Mouse (Mus musculus): Measurements from ENCODE around the gene Ssbp1. TPM values are rescaled to one million over a fixed set of nuclear protein-coding genes. Genes with fewer than 3 reads are reported as not detected.

Gene Ssbp1
- 45.3 and 46.4 TPM in 2 replicates for polyA plus RNA-seq (2012; rRNA removed)

DNA sequence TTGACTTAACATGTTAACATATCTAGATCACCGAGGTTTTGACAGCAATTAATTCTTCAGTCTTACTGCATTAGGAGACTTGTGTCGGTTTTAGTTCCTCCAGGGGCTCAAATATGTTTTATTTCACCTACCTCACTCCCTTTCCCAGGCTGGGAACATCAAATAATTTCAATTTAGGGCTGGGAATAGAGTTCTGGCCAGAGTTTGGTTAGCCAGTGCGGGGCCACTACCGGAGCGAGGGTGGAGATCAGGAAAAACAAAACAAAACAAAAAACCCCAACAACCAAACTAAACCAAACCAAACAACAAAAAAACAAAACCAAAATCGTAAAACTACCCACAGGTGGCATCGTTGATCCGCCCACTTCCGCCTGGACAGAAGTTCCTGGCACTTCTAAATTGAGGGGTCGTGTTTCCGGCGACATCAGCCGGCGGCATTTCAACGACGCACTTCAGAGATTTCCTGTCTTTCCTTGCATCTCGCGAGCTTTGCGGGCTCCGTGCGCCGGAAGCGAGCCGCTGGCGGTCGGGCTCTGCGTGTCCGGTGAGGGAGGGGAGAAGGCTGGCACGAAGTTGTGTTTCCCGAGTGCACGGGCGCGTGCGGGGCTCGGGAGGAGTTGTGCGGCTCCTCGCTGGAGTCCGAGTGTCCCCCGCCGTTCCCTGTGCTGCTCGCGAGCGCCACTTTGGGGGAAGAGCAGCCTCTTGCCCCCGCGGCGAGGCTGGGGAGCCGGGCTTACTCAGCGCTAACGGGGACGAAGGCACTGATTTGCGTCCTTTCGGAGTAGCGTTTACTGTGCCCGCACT lies at the start of gene Ssbp1:
Ssbp1 (plus strand) TSS at position 437 of the 804 bp plus-strand sequence.

DNA sequence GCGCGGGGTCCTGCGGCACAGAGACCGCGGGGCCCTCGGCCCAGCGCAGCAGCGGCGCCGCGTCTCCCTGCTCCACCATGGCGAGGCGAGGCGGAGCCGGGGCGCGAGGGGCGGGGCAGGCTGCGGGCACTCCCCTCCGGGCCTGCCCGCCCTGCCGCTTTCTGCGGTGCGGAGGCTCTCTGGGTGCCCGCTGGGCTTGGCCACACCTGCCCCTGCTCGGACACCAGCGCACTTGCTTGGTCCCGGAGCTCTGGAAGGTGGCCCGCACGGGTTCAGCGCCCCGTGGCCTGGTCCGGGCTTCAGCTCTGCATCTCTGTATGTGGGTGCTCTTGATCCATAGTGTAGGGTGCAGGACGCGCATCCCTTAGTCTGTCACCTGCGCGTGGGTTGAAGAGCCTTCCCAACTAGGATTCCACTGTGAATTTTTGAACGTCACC lies 35.1 kb upstream of the Ssbp1 start, which contains the start of gene E330009J07Rik:
E330009J07Rik (minus strand) TSS at position 89 of the 437 bp plus-strand sequence.

DNA sequence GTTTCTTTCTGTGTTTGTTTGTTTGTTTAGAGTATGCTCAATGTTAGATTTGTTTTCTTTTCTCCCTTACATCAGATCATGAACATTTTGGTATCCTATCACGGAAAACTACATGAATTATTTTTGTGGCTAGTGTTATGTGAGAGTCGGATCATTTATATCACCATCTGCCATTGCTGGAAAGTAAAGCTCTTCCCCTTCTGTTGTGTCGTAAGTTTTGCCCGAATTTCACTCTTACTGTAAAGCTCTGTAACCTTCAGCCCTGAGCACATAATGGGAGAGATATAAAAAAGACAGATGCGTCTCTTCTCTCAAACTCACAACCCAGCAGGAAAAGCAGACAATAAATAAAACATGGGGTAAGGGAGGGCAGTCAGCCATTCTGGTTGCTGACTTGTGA lies 32.2 kb upstream of the Ssbp1 start, which contains the start of gene Wee2:
Wee2 (plus strand) TSS at position 153 of the 400 bp plus-strand sequence.

GRCm38 (mm10) chr6:40490933-40491332 lies 19.8 kb downstream of the Ssbp1 start, which contains the start of gene Tas2r137:
TSS of gene Tas2r137 (plus strand) at chr6:40491233.

DNA sequence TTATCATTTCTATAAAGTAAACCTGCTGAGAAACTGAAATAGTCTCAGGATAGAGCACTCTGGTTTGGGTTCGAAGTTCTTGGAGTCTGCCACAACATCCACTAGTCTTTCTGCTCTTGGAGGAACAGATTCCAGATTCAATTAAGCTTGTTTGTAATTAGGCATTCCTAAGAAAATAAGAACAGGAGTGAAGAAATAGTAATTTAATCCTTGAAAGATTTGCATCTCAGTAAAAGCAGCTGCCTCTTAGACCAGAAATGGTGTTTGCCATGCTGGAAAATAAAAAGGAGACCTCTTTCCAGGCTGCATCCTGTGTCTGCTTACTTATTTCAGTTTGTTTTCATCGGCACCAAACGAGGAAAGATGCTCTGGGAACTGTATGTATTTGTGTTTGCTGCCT lies 22.1 kb downstream of the Ssbp1 start, which contains the start of gene Tas2r108:
Tas2r108 (plus strand) TSS at position 301 of the 400 bp plus-strand sequence.

GRCm38 (mm10) chr6:40519408-40519807 lies 48.3 kb downstream of the Ssbp1 start, which contains the start of gene Prss37:
TSS of gene Prss37 (minus strand) at chr6:40519508.

Other genes with a start within 250 kb of the Ssbp1 start
- gene Agk, start 146.2 kb upstream of the Ssbp1 start, polyA plus RNA-seq (2012; rRNA removed): 7.3 and 9.2 TPM in 2 replicates
- 0.68 and 0.75 TPM in 2 replicates for gene E330009J07Rik, start 35.2 kb upstream of the Ssbp1 start, polyA plus RNA-seq (2012; rRNA removed)
- not detected in 2 replicates for gene Wee2, start 32.3 kb upstream of the Ssbp1 start, polyA plus RNA-seq (2012; rRNA removed)
- not detected in 2 replicates for gene Tas2r137, start 19.9 kb downstream of the Ssbp1 start, polyA plus RNA-seq (2012; rRNA removed)
- gene Tas2r108, start 22.2 kb downstream of the Ssbp1 start, polyA plus RNA-seq (2012; rRNA removed): not detected in 2 replicates
- gene Prss37, start 48.2 kb downstream of the Ssbp1 start, polyA plus RNA-seq (2012; rRNA removed): not detected in 2 replicates
- gene Olfr461, start 83.7 kb downstream of the Ssbp1 start, polyA plus RNA-seq (2012; rRNA removed): not detected in 2 replicates
- not detected in 2 replicates for gene Olfr460, start 98.1 kb downstream of the Ssbp1 start, polyA plus RNA-seq (2012; rRNA removed)
- 3.2 and 4.2 TPM in 2 replicates for gene Clec5a, start 114.5 kb downstream of the Ssbp1 start, polyA plus RNA-seq (2012; rRNA removed)
- not detected in 2 replicates for gene Tas2r138, start 142.0 kb downstream of the Ssbp1 start, polyA plus RNA-seq (2012; rRNA removed)
- gene Mgam, start 157.5 kb downstream of the Ssbp1 start, polyA plus RNA-seq (2012; rRNA removed): 1.3 and 1.5 TPM in 2 replicates